Mouse (Mus musculus): ENCODE results near the gene Pglyrp1. TPM values are rescaled to one million over a fixed set of nuclear protein-coding genes. Genes with fewer than 3 reads are reported as not detected.

Pglyrp1 gene
- total RNA-seq, 2 experiments from 2014 or later, result 1.4 to 1.5 TPM

DNA sequence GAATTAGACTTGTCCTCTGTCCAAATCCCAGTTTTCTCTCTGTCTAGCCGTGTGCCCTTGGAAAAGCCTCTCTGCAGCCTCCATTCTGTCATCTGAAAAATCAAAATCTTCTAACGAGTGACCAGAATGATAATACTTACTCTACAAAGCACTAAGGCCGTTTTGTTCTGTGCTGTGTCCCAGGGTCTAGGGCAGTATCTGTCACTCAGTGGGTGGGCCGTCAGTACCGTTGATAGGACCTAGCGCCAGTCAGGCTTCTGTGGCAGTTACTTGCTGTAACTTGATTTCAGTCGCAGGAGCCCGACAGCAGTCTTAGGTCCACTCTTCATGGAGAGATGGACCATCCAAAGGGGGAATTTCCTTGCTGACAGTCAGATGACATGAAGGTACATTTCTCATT lies 53.2 kb downstream of the Pglyrp1 start:
- intact Hi-C loops (cut with DNase I; ENCODE audit: low total_unique reads), result no loop called here

GRCm38 (mm10) chr7:18925162-18925938 lies 54.2 kb downstream of the Pglyrp1 start, which contains the start of gene Nova2:
Gene Nova2 (plus strand): TSS chr7:18925888.
- intact Hi-C loops (cut with DNase I; ENCODE audit: low total_unique reads), result no loop called here
- peak; percentile 77 for DNase-seq

More for the DNA sequence above, 53.2 kb downstream of the Pglyrp1 start:
- no peak for DNase-seq

DNA sequence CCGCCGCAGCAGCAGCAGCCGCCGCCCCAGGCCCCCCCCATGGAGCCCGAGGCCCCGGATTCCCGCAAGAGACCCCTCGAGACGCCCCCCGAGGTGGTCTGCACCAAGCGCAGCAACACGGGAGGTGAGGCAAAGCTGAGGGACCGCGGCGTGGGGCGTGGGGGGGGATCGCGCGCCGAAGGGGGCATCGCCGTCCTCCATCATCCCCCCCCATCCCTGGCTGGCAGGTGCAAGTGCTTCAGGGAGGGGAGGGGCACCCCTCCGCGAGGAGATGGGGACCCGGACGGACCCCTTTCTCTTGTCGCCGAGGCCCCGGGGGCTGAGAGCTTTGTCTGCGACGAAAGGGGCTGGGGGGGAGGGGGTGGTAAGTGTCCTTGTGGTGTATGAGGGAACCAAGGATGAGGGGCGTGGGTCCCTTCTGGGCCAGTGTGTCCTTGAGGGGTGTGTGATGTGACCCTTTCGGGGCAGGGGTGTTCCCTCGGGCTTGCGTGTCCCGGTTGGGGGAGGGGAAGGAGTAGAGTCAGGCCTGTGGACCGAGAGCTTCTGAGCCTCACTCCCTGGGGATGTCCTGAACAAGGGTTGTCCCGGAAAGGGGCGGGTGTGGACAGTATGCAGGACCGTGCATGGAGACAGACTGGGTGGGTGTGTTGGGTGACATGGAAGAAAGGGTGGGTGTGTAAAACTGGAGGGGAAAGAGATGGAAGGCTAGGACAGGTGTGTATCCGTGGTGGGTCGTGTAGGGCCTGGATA lies 55.1 kb downstream of the Pglyrp1 start:
- no peak for DNase-seq
- intact Hi-C loops (cut with DNase I; ENCODE audit: low total_unique reads), result no loop called here

DNA sequence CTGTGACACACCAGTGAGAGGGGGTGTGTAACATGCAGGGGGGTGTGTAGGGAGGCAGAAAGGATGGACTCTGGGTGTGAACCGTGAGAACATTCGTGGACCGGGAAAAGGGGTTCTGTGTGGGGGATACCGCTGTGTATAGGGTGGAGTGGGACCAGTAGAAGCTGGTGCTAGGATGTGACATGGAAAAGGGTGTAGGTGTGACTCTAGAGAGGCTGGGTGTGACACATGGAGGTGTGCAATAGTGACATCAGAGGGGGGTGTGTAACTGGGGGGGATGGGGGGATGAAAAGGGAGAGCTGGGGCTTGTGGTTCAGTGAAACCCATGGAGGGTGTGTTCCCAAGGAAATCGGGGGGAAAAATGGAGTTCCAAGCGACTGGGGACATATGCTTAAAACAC lies 55.8 kb downstream of the Pglyrp1 start:
- DNase-seq, result no peak
- intact Hi-C loops (cut with DNase I; ENCODE audit: low total_unique reads), result no loop called here

GRCm38 (mm10) chr7:18927759-18928158 lies 56.6 kb downstream of the Pglyrp1 start:
- intact Hi-C loops (cut with DNase I; ENCODE audit: low total_unique reads), result no loop called here
- no peak for DNase-seq

Other genes with a start within 250 kb of the Pglyrp1 start
- gene Psg21, start 214.6 kb upstream of the Pglyrp1 start, total RNA-seq (2021), result not detected
- gene Psg20, start 185.1 kb upstream of the Pglyrp1 start, total RNA-seq (2021), result not detected
- gene Psg22, start 153.2 kb upstream of the Pglyrp1 start, total RNA-seq (2021), result not detected
- gene Psg19, start 72.8 kb upstream of the Pglyrp1 start, total RNA-seq (2021), result not detected
- not detected for gene Psg17, start 49.7 kb upstream of the Pglyrp1 start, total RNA-seq (2021)
- gene Mill2, start 31.4 kb upstream of the Pglyrp1 start, total RNA-seq (2021), result 1 to 10 TPM; 2.6 to 3.2 TPM
- gene Ccdc61, start 39.1 kb downstream of the Pglyrp1 start, total RNA-seq (2021), result 1 to 10 TPM; 5.1 TPM
- 1 to 10 TPM; 2.6 to 3.3 TPM for gene Nova2, start 54.6 kb downstream of the Pglyrp1 start, total RNA-seq (2021)
- gene Nanos2, start 116.1 kb downstream of the Pglyrp1 start, total RNA-seq (2021), result not detected
- 1 to 10 TPM; 2.2 to 3.7 TPM for gene Mypop, start 119.9 kb downstream of the Pglyrp1 start, total RNA-seq (2021)
- gene Irf2bp1, start 132.7 kb downstream of the Pglyrp1 start, total RNA-seq (2021), result 10 to 100 TPM; 14.9 to 18.6 TPM
- not detected for gene Foxa3, start 152.2 kb downstream of the Pglyrp1 start, total RNA-seq (2021)
- 10 to 100 TPM; 38.2 to 41.1 TPM for gene Sympk, start 153.0 kb downstream of the Pglyrp1 start, total RNA-seq (2021)
- gene Rsph6a, start 183.4 kb downstream of the Pglyrp1 start, total RNA-seq (2021), result not detected
- 10 to 100 TPM; 22.1 to 25.5 TPM for gene Dmwd, start 204.9 kb downstream of the Pglyrp1 start, total RNA-seq (2021)
- gene Dmpk, start 212.5 kb downstream of the Pglyrp1 start, total RNA-seq (2021), result 100 to 1,000 TPM; 241 to 257 TPM
- 1 to 10 TPM; 3.1 to 3.8 TPM for gene Six5, start 223.3 kb downstream of the Pglyrp1 start, total RNA-seq (2021)
- not detected for gene Gm4969, start 247.0 kb downstream of the Pglyrp1 start, total RNA-seq (2021)
- 1 to 10 TPM; 3.2 TPM for gene Fbxo46, start 248.5 kb downstream of the Pglyrp1 start, total RNA-seq (2021)